Mouse (Mus musculus) lung, postnatal 0 days (tissue): Measurements from ENCODE around the gene Tbrg4.

ENCODE experiments used
- CTCF ChIP-seq: IDR thresholded peaks from 2 replicates; pipeline ENCODE4 v1.5.1; 2016; ENCODE audit warnings: antibody characterized with exemption, mild to moderate bottlenecking
- EP300 ChIP-seq: IDR thresholded peaks from 2 replicates; pipeline ENCODE4 v1.6.1; 2016; ENCODE audit warnings: antibody characterized with exemption, mild to moderate bottlenecking, control low read depth

- TF ChIP-seq CTCF = no peak
- TF ChIP-seq EP300 = no peak
Measured at GRCm38 (mm10) chr11:6567951-6568350, 57.9 kb downstream of the Tbrg4 start.
